Mouse (Mus musculus) testis, postnatal 10 days (tissue): ENCODE measurements around the gene Got2.
A peak's percentile ranks its signal among the peaks of the same experiment; 100 is the strongest.

Experiments
- DNase-seq: peaks from one replicate; pipeline ENCODE4 v3.0.0; 2021; ENCODE audit warnings: low spot score

The Got2 gene

DNA sequence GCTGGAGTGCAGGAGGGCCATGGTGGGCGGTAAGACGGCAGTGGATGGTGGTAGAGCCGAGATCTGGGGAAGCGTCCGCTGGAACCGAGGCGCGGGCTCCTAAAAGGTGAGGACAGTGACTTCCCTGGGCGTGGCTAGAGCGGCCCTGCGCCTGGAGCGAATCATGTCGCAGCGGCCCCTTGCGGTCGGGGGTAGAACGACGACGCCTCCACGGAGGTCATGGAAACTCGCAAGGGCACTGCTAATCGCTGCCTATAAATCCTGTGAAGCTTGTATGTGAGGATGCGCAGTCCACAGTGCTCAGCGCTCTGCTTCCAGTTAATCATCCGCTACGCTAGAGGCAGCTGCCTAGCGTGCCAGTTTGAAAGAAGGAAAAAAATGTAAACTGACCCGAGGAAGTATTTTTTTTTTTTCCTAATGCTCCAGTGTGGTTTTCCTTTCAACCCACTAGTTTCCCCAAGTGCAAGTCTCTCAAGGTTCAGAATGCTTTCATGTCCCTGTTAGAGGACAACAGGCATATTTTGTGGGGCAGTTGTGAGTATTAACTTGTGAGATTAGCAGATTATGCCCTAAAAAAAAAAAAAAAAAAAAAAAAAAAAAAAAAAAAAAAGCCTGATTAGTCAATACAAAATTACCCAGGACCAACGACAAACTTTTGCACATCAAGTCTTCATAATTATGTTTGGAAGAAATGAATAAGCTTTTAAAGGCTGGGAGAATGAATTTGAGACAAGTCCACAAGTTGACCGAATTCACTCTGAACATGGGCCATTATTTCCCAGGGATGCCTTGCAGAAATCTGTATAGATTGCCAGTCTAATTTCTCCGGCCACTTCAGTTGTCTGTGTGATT lies at the start of gene Got2:
TSS of gene Got2 (minus strand) at position 263 of the 852 bp plus-strand sequence.
- DNase-seq: peak; percentile 96

- no peak for DNase-seq
These were observed 44.5 kb upstream of the Got2 start for GRCm38 (mm10) chr8:95932841-95933240.

- DNase-seq: no peak
These were observed 41.5 kb upstream of the Got2 start for GRCm38 (mm10) chr8:95929821-95930220.

GRCm38 (mm10) chr8:95916106-95916505 lies 27.8 kb upstream of the Got2 start:
- DNase-seq: peak; percentile 45

DNA sequence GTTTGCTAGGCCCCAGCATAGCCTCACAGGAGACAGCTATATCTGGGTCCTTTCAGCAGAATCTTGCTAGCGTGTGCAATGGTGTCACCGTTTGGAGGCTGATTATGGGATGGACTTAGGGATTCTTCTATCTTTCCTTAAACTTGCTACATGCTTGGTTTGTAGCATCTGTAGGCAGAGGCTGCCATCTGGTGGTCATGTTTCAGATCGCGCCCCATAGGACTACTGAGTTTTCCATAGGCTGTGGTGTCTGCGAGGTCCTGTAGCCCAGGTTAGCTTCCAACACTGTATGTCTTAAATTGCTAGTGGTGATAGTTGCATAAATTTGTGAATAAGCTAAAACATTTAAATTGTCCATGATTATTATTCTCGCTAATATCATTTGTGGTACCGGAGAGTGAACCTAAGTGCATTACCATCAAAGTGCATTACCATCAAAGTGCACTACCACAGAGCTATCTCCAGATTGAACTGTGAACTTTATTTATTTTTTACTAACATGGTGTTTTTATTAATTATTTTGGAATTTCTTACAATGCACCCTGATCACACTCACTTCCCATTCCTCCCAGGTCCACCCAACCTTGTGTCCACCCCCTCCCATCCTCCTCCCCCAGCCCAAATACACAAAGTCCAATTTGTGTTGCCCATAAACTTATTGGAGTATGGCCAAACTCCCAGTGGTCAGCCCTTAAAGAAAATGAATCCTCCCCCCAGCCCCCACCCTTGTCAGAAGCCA lies 26.7 kb upstream of the Got2 start:
- DNase-seq: peak; percentile 83

DNA sequence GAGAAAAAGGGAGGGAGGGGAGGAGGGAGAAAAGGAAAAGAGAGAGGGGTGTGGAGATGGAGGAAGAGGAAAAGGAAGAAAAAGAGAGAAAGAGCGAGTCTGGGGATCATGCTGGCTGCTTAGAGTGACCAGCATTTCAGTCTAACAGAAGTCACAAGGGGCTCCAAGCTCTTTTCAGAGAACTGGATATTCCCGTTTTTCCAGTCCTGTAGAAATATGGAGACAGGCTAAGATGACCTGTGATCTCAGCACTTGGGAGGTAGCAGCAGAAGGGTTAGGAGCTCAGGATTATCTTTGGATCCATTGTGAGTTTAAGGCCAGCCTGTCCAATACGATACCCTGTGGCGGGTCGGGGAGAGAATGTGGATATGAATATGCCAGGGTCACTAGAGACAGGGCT lies 22.9 kb upstream of the Got2 start:
- DNase-seq: no peak

- no peak for DNase-seq
These were observed 19.5 kb upstream of the Got2 start for GRCm38 (mm10) chr8:95907885-95908284.

DNA sequence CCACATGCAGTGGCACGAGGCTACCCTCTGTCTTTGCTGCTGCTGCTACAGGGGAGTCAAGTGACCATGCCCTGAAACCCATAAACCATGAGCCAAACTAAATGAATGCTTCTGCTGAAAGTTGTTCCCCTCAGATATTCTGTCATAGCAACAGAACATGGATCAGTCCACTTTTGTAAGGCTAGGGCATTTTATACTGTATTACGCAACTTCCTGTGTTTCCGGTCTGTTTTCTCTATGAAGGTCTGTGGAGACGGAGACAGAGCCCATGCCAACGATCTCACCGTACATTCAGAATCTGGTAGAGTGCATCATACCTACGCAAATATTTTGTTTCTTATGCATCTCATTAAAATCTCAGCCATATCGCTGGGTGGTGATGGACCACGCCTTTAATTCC lies 18.4 kb upstream of the Got2 start:
- no peak for DNase-seq

GRCm38 (mm10) chr8:95901864-95902263 lies 13.5 kb upstream of the Got2 start:
- no peak for DNase-seq

- no peak for DNase-seq
These were observed 5.4 kb upstream of the Got2 start for GRCm38 (mm10) chr8:95893701-95894100.

- DNase-seq: peak; percentile 86
These were observed 616 bp downstream of the Got2 start for GRCm38 (mm10) chr8:95887578-95888284.

GRCm38 (mm10) chr8:95886647-95887577 lies 1.4 kb downstream of the Got2 start:
- peak; percentile 69 for DNase-seq

- DNase-seq: no peak
These were observed 2.4 kb downstream of the Got2 start for GRCm38 (mm10) chr8:95885966-95886365.

GRCm38 (mm10) chr8:95885271-95885841 lies 3.0 kb downstream of the Got2 start:
- no peak for DNase-seq

DNA sequence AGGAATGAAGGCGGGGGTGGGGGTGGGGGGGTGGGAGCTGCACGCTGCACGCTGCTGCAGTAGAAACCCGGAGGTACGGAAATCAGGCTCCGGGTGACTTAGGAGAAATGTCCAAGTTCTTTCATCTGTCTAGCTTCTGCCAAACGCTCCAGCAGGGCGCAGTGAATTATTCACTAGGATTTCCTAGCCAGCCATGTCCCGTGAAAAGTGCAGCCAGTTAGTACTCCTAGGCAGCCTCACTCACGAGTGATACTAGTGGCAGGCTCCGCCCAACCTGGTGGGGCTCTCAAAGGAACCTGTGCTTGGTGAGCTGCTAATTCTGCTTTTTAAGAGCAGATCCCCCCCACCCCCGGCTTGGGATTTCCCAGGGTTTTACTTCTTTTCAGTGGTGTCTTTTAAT lies 3.9 kb downstream of the Got2 start:
- DNase-seq: no peak

DNA sequence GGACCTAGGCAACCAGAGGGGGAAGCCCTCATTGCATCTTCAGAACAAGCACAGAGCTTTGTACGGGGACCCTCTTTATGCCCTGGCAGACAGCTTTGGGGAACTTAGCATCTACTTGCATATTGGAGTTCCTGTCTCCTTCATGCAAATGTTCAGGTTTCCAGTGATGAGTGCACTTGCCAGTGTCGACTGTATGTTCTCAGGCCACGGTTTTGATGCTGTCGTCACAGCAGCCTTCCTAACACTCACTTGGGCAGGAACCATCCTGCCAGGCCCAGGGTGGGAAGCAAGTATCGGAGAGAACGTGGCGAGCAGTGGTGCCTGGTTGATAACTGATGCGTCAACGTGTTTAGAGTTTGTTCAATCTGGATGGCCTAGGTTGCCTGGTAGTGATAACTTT lies 6.2 kb downstream of the Got2 start:
- no peak for DNase-seq

- DNase-seq: no peak
These were observed 6.8 kb downstream of the Got2 start for GRCm38 (mm10) chr8:95881576-95881975.

DNA sequence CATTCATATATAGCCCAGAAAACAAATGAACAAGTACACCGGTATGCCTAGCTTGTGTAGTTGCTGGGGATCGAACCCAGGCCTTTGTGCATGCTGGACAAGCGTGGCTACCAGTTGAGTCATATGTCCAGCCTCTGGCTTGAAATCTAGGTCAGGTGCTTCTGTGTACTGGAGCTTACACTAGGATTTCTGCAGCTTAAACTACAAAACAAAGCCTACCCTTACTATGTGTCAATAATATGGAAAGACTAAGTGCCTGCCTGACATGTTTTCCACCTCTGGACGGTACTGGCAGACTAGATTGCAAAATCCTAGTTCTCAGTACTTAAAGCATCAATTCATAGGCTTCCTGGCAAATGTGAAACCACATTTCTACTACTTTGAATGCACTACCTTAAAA lies 8.5 kb downstream of the Got2 start:
- DNase-seq: no peak

- DNase-seq: peak; percentile 87
These were observed 10.0 kb downstream of the Got2 start for GRCm38 (mm10) chr8:95878176-95878962.

DNA sequence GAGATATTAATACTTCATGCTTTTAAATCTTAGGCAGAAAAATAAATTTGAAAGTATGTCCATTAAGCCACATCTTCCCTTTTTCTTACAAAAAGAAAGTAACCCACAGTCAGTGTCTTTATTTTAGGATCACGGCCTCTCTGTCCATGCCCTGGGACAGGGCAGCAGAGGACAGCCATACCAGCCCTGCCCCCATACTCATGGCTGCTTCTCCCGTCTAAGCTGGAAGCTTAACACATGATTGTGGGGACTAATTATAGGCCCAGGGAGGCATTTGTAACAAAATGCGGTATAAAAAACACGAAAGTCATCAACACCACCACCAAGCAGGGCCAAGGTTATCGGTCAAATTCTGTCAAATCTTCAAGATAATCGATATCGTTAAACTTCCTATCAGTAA lies 13.1 kb downstream of the Got2 start:
- peak; percentile 27 for DNase-seq
